Mouse (Mus musculus) stomach, postnatal 0 days (tissue): ENCODE measurements around the gene Pld4. TPM values are rescaled to one million over a fixed set of nuclear protein-coding genes. Genes with fewer than 3 reads are reported as not detected.
A peak's percentile ranks its signal among the peaks of the same experiment; 100 is the strongest.

ENCODE experiments used
- ATAC-seq: fragments of 200-750 bp; cut with Nextera tagmentation; 2 replicates; pipeline ENCODE4 v1.8.0; 2017; ENCODE audit not compliant: low FRiP score, low TSS enrichment
- DNase-seq: peaks from one replicate; pipeline ENCODE4 v3.0.0-alpha.2; 2016; ENCODE audit warnings: low spot score
- H3K27ac ChIP-seq: fragments of 300-500 bp; sonication (generic); replicated peaks from 2 replicates; pipeline ENCODE4 v1.5.1; 2014; ENCODE audit warnings: mild to moderate bottlenecking, control low read depth
- H3K27me3 ChIP-seq: fragments of 300-500 bp; sonication (generic); 2 replicates; pipeline ENCODE4 v1.6.1; 2014; ENCODE audit warnings: low read length; ENCODE audit not compliant: control insufficient read depth, insufficient read depth
- H3K36me3 ChIP-seq: fragments of 300-500 bp; sonication (generic); 2 replicates; pipeline ENCODE4 v1.6.1; 2014; ENCODE audit warnings: low read length, mixed read lengths; ENCODE audit not compliant: control insufficient read depth, insufficient read depth
- H3K4me1 ChIP-seq: fragments of 300-500 bp; sonication (generic); replicated peaks from 2 replicates; pipeline ENCODE4 v1.6.1; 2014; ENCODE audit warnings: antibody characterized with exemption; ENCODE audit not compliant: control insufficient read depth, insufficient read depth
- H3K4me2 ChIP-seq: fragments of 300-500 bp; sonication (generic); replicated peaks from 2 replicates; pipeline ENCODE4 v1.6.1; 2014; ENCODE audit warnings: low read depth, mild to moderate bottlenecking, control low read depth, moderate library complexity
- H3K4me3 ChIP-seq: fragments of 300-500 bp; sonication (generic); 2 replicates; pipeline ENCODE4 v1.5.1; 2014; ENCODE audit warnings: low read depth, low read length, control low read depth
- H3K9ac ChIP-seq: fragments of 300-500 bp; sonication (generic); 2 replicates; pipeline ENCODE4 v1.6.1; 2014; ENCODE audit warnings: mild to moderate bottlenecking, low read length, control low read depth, mixed read lengths
- H3K9me3 ChIP-seq: fragments of 300-500 bp; sonication (generic); 2 replicates; pipeline ENCODE4 v1.6.1; 2016; ENCODE audit warnings: low read length; ENCODE audit not compliant: control insufficient read depth
- CTCF ChIP-seq: IDR thresholded peaks from 2 replicates; pipeline ENCODE4 v1.5.1; 2016; ENCODE audit warnings: antibody characterized with exemption, low read depth, mild to moderate bottlenecking, moderate library complexity
- EP300 ChIP-seq: optimal IDR thresholded peaks from 2 replicates; pipeline ENCODE3; 2016; ENCODE audit warnings: antibody characterized with exemption
- whole genome bisulfite sequencing: fragments of 180-500 bp; shearing (Covaris S2); extraction: QIAGEN DNeasy Blood & Tissue Kit; methylation state at CpG from one replicate; pipeline ENCODE4 v1.1.7; 2014; 5-methylcytosine and 5-hydroxymethylcytosine counted together
- polyA plus RNA-seq: library from polyadenylated mRNA; unstranded; fragments of >200 nt; fragmentation: Nextera tagmentation; extraction: Ambion mirVana; gene quantifications from 2 replicates; pipeline ENCODE4 v1.2.1, GENCODE M21; 2015

Pld4 gene
- polyA plus RNA-seq, 1 experiment from 2014 or later: 9.8 TPM

DNA sequence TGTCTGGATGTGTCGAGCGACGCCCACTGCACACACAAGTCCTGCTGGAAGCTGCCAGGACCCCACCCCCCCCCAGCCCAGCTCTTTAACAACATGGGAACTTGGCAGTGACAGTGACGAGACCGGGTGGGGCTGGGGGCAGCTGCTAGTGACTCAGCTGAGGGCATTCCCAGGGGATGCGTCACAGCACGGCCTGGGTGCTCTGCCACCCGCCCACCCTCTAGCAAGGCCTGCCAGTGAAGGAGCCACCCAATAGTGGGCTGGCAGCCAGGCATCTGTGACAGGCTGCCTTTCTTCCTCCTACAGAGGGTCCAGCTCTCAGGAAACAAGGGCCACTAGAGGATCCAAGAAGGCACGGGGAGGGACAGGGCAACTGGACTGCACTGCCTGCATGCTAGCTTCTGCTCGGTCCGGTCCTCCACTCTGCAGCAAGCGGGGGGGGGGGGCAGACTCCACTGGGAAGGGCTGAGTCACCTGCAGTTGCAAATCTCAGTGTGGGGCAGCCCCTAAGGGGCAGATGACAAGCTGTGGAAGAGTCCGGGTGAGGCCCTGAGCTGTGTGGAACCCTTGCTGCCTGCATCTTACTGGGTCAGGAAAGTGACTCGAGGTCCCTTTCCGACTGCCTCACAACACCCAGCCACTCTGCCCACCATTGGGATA lies 37.3 kb downstream of the Pld4 start:
- no peaks in the 10 kb centered on the region for H3K27me3 ChIP-seq
- DNase-seq (peak; percentile 76), ATAC-seq (peak; percentile 22)
- H3K4me1 ChIP-seq: peaks cover 24% of the 10 kb centered on the region
- H3K27ac ChIP-seq: peak overlapping the region; percentile 78
- H3K9me3 ChIP-seq: no peaks in the 10 kb centered on the region
- no peak for TF ChIP-seq CTCF
- peak; percentile 68 for TF ChIP-seq EP300
- no peak overlapping the region for H3K4me3 ChIP-seq
- 18% methylated on average over 15 of the region's 15 CpGs for WGBS
- H3K36me3 ChIP-seq: no peaks in the 10 kb centered on the region
- H3K9ac ChIP-seq: no peak overlapping the region; the same call in 1 of the 2 replicates
- peak overlapping the region; percentile 8; the same call in 1 of the 2 replicates for H3K4me2 ChIP-seq

DNA sequence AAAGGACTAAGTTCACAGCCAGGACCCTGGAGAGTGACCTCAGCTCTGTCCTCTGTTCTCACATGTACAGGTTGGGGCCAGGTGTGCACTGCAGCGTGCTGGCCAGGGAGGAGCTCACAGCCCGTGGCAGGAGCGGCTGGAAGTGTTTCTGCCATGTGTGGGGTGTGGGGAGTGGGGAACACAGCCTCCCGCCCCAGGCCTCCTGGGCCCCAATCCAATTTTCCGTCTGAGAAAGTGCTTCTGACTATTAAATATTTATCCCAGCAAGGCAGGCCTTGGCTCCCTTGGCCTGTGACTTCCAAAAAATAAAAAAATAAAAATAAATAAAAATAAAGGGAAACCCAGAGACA lies 37.9 kb downstream of the Pld4 start:
- H3K4me2 ChIP-seq: no peak overlapping the region
- no peak overlapping the region for H3K9ac ChIP-seq
- no peaks in the 10 kb centered on the region for H3K36me3 ChIP-seq
- TF ChIP-seq CTCF (no peak), EP300 (no peak)
- H3K27me3 ChIP-seq: no peaks in the 10 kb centered on the region
- H3K4me1 ChIP-seq: peaks cover 24% of the 10 kb centered on the region
- H3K9me3 ChIP-seq: no peaks in the 10 kb centered on the region
- DNase-seq (peak; percentile 39), ATAC-seq (no peak)
- no peak overlapping the region for H3K4me3 ChIP-seq
- WGBS: 9% methylated on average over 5 of the region's 5 CpGs
- peak overlapping the region; percentile 78 for H3K27ac ChIP-seq

DNA sequence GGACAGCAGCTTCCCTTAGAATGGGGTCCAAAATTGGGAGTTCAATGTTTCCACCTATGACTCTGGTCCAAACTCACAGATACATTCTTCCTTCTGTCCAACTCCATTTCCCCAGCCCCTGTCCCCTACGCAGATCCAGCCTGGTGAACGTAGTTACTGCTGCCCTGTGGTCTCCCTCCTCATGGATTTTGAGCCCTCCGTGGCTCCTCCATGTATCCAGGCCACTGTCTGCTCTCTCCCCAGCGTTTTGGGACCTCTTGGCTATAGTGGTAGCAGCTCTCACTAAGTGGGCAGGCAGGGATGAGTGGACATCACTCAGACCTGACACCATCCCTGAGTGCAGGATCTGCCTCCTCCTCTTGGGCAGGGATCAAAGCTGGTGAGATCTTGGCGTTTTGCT lies 38.3 kb downstream of the Pld4 start:
- TF ChIP-seq EP300 (no peak), CTCF (no peak)
- Histone ChIP-seq H3K4me3 (no peak overlapping the region), H3K27ac (peak overlapping the region; percentile 14; the same call in 1 of the 2 replicates), H3K4me1 (peaks cover 21% of the 10 kb centered on the region), H3K36me3 (no peaks in the 10 kb centered on the region), H3K4me2 (no peak overlapping the region), H3K27me3 (no peaks in the 10 kb centered on the region), H3K9me3 (no peaks in the 10 kb centered on the region), H3K9ac (no peak overlapping the region)
- no peak for ATAC-seq
- WGBS: 54% methylated on average over 5 of the region's 5 CpGs
- no peak for DNase-seq

GRCm38 (mm10) chr12:112799237-112799970 lies 38.9 kb downstream of the Pld4 start:
- Histone ChIP-seq H3K27ac (no peak overlapping the region), H3K4me1 (peaks cover 21% of the 10 kb centered on the region)

DNA sequence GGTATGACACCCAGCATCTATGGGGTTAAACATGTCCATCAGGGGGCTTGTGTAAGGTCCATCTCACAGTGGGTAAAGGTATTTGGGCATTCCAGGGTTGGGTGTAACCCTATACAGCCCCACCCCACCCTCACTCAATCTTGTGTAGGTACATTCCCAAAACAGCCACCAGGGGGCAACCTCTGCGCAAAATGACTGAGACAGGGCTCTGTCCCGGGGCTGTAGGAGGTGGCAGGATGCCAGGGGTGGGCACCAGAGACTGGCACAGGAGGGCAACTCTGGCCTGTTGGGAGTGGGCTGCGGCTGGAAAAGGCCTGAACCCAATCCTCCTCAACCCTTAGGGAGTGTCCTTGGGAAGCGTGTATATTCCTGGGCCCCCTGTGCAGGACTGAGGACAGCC lies 40.0 kb downstream of the Pld4 start:
- Histone ChIP-seq H3K36me3 (no peaks in the 10 kb centered on the region), H3K9ac (no peak overlapping the region), H3K27ac (no peak overlapping the region), H3K4me1 (peaks cover 18% of the 10 kb centered on the region), H3K9me3 (no peaks in the 10 kb centered on the region), H3K4me2 (no peak overlapping the region), H3K4me3 (no peak overlapping the region), H3K27me3 (no peaks in the 10 kb centered on the region)
- no peak for ATAC-seq
- peak; percentile 73 for DNase-seq
- WGBS: 11% methylated on average over 4 of the region's 4 CpGs
- peak; percentile 85 for TF ChIP-seq CTCF
- no peak for TF ChIP-seq EP300

More at GRCm38 (mm10) chr12:112799237-112799970, 38.9 kb downstream of the Pld4 start:
- TF ChIP-seq CTCF (no peak), EP300 (no peak)
- ATAC-seq (no peak), DNase-seq (no peak)
- H3K9me3 ChIP-seq: no peaks in the 10 kb centered on the region
- no peaks in the 10 kb centered on the region for H3K36me3 ChIP-seq
- no peak overlapping the region for H3K9ac ChIP-seq
- no peaks in the 10 kb centered on the region for H3K27me3 ChIP-seq
- H3K4me3 ChIP-seq: no peak overlapping the region
- no peak overlapping the region for H3K4me2 ChIP-seq
- 83% methylated on average over 10 of the region's 10 CpGs for WGBS
